In genomic region chr11:105469561-105469960, GRCm38 (mm10) we compare ENCODE assay signal across 20 mouse cellular contexts. TPM values are rescaled to one million over a fixed set of nuclear protein-coding genes. Genes with fewer than 3 reads are reported as not detected.
A peak's percentile ranks its signal among the peaks of the same experiment; 100 is the strongest.
DNase-seq lines count a peak whose midpoint lies in the region; ATAC-seq and TF ChIP-seq lines count a peak whose summit lies in the region.
"Had no signal": no experiment of that assay in that cellular context is flagged by ENCODE, and none has a peak within 500 bp of the region (broad histone marks: within the 10 kb centered on the region; RNA-seq: fewer than 3 reads in every experiment).

No protein-coding gene starts in this region.

- no peak for TF ChIP-seq CTCF in midbrain, postnatal 0 days (IDR thresholded peaks at IDR 0.05)

- H3K4me2 ChIP-seq in heart, embryonic 11.5 days = no peak overlapping the region
- no peak overlapping the region for H3K4me2 ChIP-seq in midbrain, postnatal 0 days (ENCODE audit: low read depth, low read length, poor library complexity, severe bottlenecking)
- H3K4me2 ChIP-seq in heart, embryonic 14.5 days (ENCODE audit: low read length) = no peak overlapping the region
- no peak overlapping the region for H3K4me2 ChIP-seq in liver, embryonic 12.5 days
- H3K4me2 ChIP-seq: embryonic facial prominence, embryonic 13.5 days; hindbrain, embryonic 15.5 days had no signal

- peak overlapping the region; percentile 74 for H3K27ac ChIP-seq in heart, embryonic 11.5 days (ENCODE audit: low read depth, low read length)
- H3K27ac ChIP-seq in midbrain, embryonic 10.5 days (replicated peaks) = peak overlapping the region; percentile 65
- H3K27ac ChIP-seq in midbrain, postnatal 0 days (ENCODE audit: low read depth, low read length) = no peak overlapping the region
- peak overlapping the region; percentile 37 to 71 for H3K27ac ChIP-seq in heart, embryonic 14.5 days (replicated peaks in 1 of 2; ENCODE audit: control insufficient read depth in 1 of 2, insufficient read depth in 1 of 2, low read depth in 2 of 2, low read length in 2 of 2)
- peak overlapping the region; percentile 4; the same call in 1 of the 2 replicates for H3K27ac ChIP-seq in limb, embryonic 10.5 days
- no peak overlapping the region for H3K27ac ChIP-seq in liver, embryonic 12.5 days
- H3K27ac ChIP-seq: hindbrain, embryonic 15.5 days had no signal

- H3K9ac ChIP-seq in heart, embryonic 11.5 days (ENCODE audit: low read depth, low read length) = peak overlapping the region; percentile 10; the same call in 1 of the 2 replicates
- H3K9ac ChIP-seq in midbrain, postnatal 0 days (replicated peaks; ENCODE audit: low read length, poor library complexity, severe bottlenecking) = no peak overlapping the region
- 0 out of 2 replicates have a peak overlapping the region, but pooled peaks have one; percentile 8 for H3K9ac ChIP-seq in heart, embryonic 14.5 days (ENCODE audit: low read length)
- no peak overlapping the region for H3K9ac ChIP-seq in liver, embryonic 12.5 days
- H3K9ac ChIP-seq: embryonic facial prominence, embryonic 13.5 days; hindbrain, embryonic 15.5 days had no signal

- no peak overlapping the region for H3K4me3 ChIP-seq in heart, embryonic 11.5 days (ENCODE audit: low read depth, low read length)
- H3K4me3 ChIP-seq in midbrain, embryonic 10.5 days = no peak overlapping the region
- H3K4me3 ChIP-seq in midbrain, postnatal 0 days (ENCODE audit: low read depth, low read length) = no peak overlapping the region
- no peak overlapping the region for H3K4me3 ChIP-seq in heart, embryonic 14.5 days (ENCODE audit: control insufficient read depth in 1 of 2, insufficient read depth in 1 of 2, low read depth in 1 of 2, low read length in 2 of 2)
- H3K4me3 ChIP-seq in limb, embryonic 10.5 days = no peak overlapping the region
- no peak overlapping the region for H3K4me3 ChIP-seq in liver, embryonic 12.5 days
- H3K4me3 ChIP-seq: embryonic facial prominence, embryonic 13.5 days; hindbrain, embryonic 15.5 days had no signal

- no peaks in the 10 kb centered on the region for H3K9me3 ChIP-seq in heart, embryonic 11.5 days (replicated peaks; ENCODE audit: control insufficient read depth, low read length)
- H3K9me3 ChIP-seq in midbrain, embryonic 10.5 days (replicated peaks) = no peaks in the 10 kb centered on the region
- H3K9me3 ChIP-seq in midbrain, postnatal 0 days (ENCODE audit: low read length) = no peaks in the 10 kb centered on the region
- no peaks in the 10 kb centered on the region for H3K9me3 ChIP-seq in heart, embryonic 14.5 days (ENCODE audit: control insufficient read depth, low read length)
- no peaks in the 10 kb centered on the region for H3K9me3 ChIP-seq in limb, embryonic 10.5 days (replicated peaks)
- H3K9me3 ChIP-seq in liver, embryonic 12.5 days (replicated peaks) = no peaks in the 10 kb centered on the region
- H3K9me3 ChIP-seq: embryonic facial prominence, embryonic 13.5 days; hindbrain, embryonic 15.5 days had no signal

- no peak for ATAC-seq in heart, embryonic 11.5 days (replicated peaks; ENCODE audit: insufficient number of reproducible peaks, low FRiP score, low TSS enrichment)
- no peak for ATAC-seq in midbrain, postnatal 0 days (ENCODE audit: low FRiP score)
- ATAC-seq in heart, embryonic 14.5 days (ENCODE audit: insufficient number of reproducible peaks, insufficient read depth, low FRiP score, low read depth) = peak; percentile 48; the same call in 1 of the 2 replicates
- no peak for ATAC-seq in liver, embryonic 12.5 days
- ATAC-seq: intestine, postnatal 0 days had no signal

- no peaks in the 10 kb centered on the region for H3K27me3 ChIP-seq in heart, embryonic 11.5 days (ENCODE audit: control insufficient read depth, insufficient read depth, low read length)
- H3K27me3 ChIP-seq in midbrain, embryonic 10.5 days (ENCODE audit: low read depth, poor library complexity, severe bottlenecking) = no peaks in the 10 kb centered on the region
- no peaks in the 10 kb centered on the region for H3K27me3 ChIP-seq in midbrain, postnatal 0 days (ENCODE audit: insufficient read depth, low read length)
- H3K27me3 ChIP-seq in heart, embryonic 14.5 days (ENCODE audit: control insufficient read depth, insufficient read depth, low read length) = no peaks in the 10 kb centered on the region
- no peaks in the 10 kb centered on the region for H3K27me3 ChIP-seq in limb, embryonic 10.5 days (ENCODE audit: low read depth, poor library complexity, severe bottlenecking)
- peaks cover 2% of the 10 kb centered on the region; the same call in 1 of the 2 replicates for H3K27me3 ChIP-seq in liver, embryonic 12.5 days (replicated peaks)
- H3K27me3 ChIP-seq: embryonic facial prominence, embryonic 13.5 days; hindbrain, embryonic 15.5 days had no signal

- 67% methylated on average over 4 of the region's 4 CpGs for WGBS in heart, embryonic 11.5 days (ENCODE audit: insufficient replicate concordance)
- 87% methylated on average over 4 of the region's 4 CpGs for WGBS in midbrain, embryonic 10.5 days
- WGBS in midbrain, postnatal 0 days = 65% methylated on average over 4 of the region's 4 CpGs
- 52% methylated on average over 4 of the region's 4 CpGs for WGBS in heart, embryonic 14.5 days
- WGBS in limb, embryonic 10.5 days = 79% methylated on average over 4 of the region's 4 CpGs
- WGBS in liver, embryonic 12.5 days (ENCODE audit: insufficient replicate concordance) = 66% methylated on average over 4 of the region's 4 CpGs

- peaks cover 43% of the 10 kb centered on the region for H3K4me1 ChIP-seq in heart, embryonic 11.5 days (ENCODE audit: control insufficient read depth, insufficient read depth, low read length)
- H3K4me1 ChIP-seq in midbrain, embryonic 10.5 days = peaks cover 64% of the 10 kb centered on the region
- H3K4me1 ChIP-seq in midbrain, postnatal 0 days (ENCODE audit: insufficient read depth, low read length) = peaks cover 6% of the 10 kb centered on the region
- H3K4me1 ChIP-seq in heart, embryonic 14.5 days (ENCODE audit: control insufficient read depth in 2 of 2, insufficient read depth in 2 of 2, low read length in 2 of 2) = peaks cover 22 to 48% of the 10 kb centered on the region in 2 experiments
- peaks cover 6% of the 10 kb centered on the region for H3K4me1 ChIP-seq in limb, embryonic 10.5 days
- H3K4me1 ChIP-seq in liver, embryonic 12.5 days = peaks cover 19% of the 10 kb centered on the region

- intact Hi-C loops in heart, postnatal 25 days (cut with DNase I) = no loop called here

- no peak for DNase-seq in heart, postnatal 25 days (ENCODE audit: low spot score)
- DNase-seq in midbrain, embryonic 10.5 days (ENCODE audit: low spot score) = no peak
- DNase-seq in midbrain, postnatal 0 days (ENCODE audit: low spot score) = no peak
- no peak for DNase-seq in limb, embryonic 10.5 days (ENCODE audit: low spot score)
- no peak for DNase-seq in spleen, postnatal 4 days (ENCODE audit: low spot score in 2 of 2)
- DNase-seq: adrenal gland, postnatal 36 days; cerebellum, adult 8-10 months; gastrocnemius, postnatal 25 days; kidney, postnatal 10 days; right cerebral cortex, adult 18-20 months; thymus, postnatal 4 days had no signal

- no peaks in the 10 kb centered on the region for H3K36me3 ChIP-seq in heart, embryonic 11.5 days (ENCODE audit: control insufficient read depth, insufficient read depth, low read length)
- H3K36me3 ChIP-seq in midbrain, embryonic 10.5 days = no peaks in the 10 kb centered on the region
- H3K36me3 ChIP-seq in midbrain, postnatal 0 days (ENCODE audit: insufficient read depth, low read length) = no peaks in the 10 kb centered on the region
- no peaks in the 10 kb centered on the region for H3K36me3 ChIP-seq in heart, embryonic 14.5 days (ENCODE audit: control insufficient read depth, insufficient read depth, low read length)
- H3K36me3 ChIP-seq in limb, embryonic 10.5 days = no peaks in the 10 kb centered on the region
- no peaks in the 10 kb centered on the region for H3K36me3 ChIP-seq in liver, embryonic 12.5 days
- H3K36me3 ChIP-seq: embryonic facial prominence, embryonic 13.5 days; hindbrain, embryonic 15.5 days had no signal

RNA-seq across cellular contexts. Expression of gene March10, which starts 13.0 kb away (rescaled TPM):
- polyA plus RNA-seq in heart, embryonic 11.5 days (2014; fragmentation: Nextera tagmentation; extraction: Ambion mirVana) = 0.19 and 0.30 TPM in 2 replicates
- not detected for total RNA-seq in heart, postnatal 25 days (2021)
- 0.41 TPM in 1 of 2 replicates, not detected in the other for polyA plus RNA-seq in midbrain, embryonic 10.5 days (2016; fragmentation: Nextera tagmentation; extraction: Ambion mirVana)
- 0.57 and 0.77 TPM in 2 replicates for total RNA-seq in midbrain, postnatal 0 days (2014; rRNA removed)
- 0.69 and 0.94 TPM in 2 replicates for polyA plus RNA-seq in midbrain, postnatal 0 days (2015; fragmentation: Nextera tagmentation; extraction: Ambion mirVana)
- 0.28 TPM in 1 of 2 replicates, not detected in the other for polyA plus RNA-seq in heart, embryonic 14.5 days (2014; fragmentation: Nextera tagmentation; extraction: Ambion mirVana)
- 0.24 TPM in 1 of 2 replicates, not detected in the other for polyA plus RNA-seq in limb, embryonic 10.5 days (2016; fragmentation: Nextera tagmentation; extraction: Ambion mirVana)
- not detected in 2 replicates for polyA plus RNA-seq in liver, embryonic 12.5 days (2016; fragmentation: Nextera tagmentation; extraction: Ambion mirVana)
- total RNA-seq: adrenal gland, postnatal 36 days; gastrocnemius, postnatal 25 days; megakaryocyte progenitor cell, adult 5-6 weeks had no signal
- polyA plus RNA-seq: embryonic facial prominence, embryonic 13.5 days; intestine, postnatal 0 days; liver, embryonic 16.5 days; small intestine, adult 2 months had no signal

Comparison
In these comparisons a context has a peak if more than half of its experiments do, and no peak if none do; other contexts are left out.
1. H3K27ac ChIP-seq: peak in heart, embryonic 11.5 days (single experiment), midbrain, embryonic 10.5 days (single experiment), heart, embryonic 14.5 days (2 of 2) and limb, embryonic 10.5 days (single experiment); none in midbrain, postnatal 0 days (single experiment) and liver, embryonic 12.5 days (single experiment).
2. H3K9ac ChIP-seq: peak in heart, embryonic 11.5 days (single experiment) and heart, embryonic 14.5 days (single experiment); none in midbrain, postnatal 0 days (single experiment) and liver, embryonic 12.5 days (single experiment).